16 mouse cellular contexts compared by ENCODE assay signal in genomic region chr19:14373996-14374395, GRCm38 (mm10).
"Had no signal": no experiment of that assay in that cellular context is flagged by ENCODE, and none has a peak within 500 bp of the region (broad histone marks: within the 10 kb centered on the region; RNA-seq: fewer than 3 reads in every experiment).

No protein-coding gene starts in this region.

- H3K27me3 ChIP-seq: lung, embryonic 15.5 days; neural tube, embryonic 12.5 days; stomach, embryonic 15.5 days had no signal

- H3K27ac ChIP-seq: lung, embryonic 15.5 days; macrophage; midbrain, embryonic 12.5 days; midbrain, embryonic 15.5 days; neural tube, embryonic 12.5 days; stomach, embryonic 15.5 days; stomach, postnatal 0 days had no signal

- H3K4me1 ChIP-seq: lung, embryonic 15.5 days; megakaryocyte, embryonic 14.5 days; stomach, embryonic 15.5 days had no signal

- H3K9ac ChIP-seq: lung, embryonic 15.5 days; midbrain, embryonic 12.5 days; midbrain, embryonic 15.5 days; neural tube, embryonic 12.5 days; stomach, embryonic 15.5 days had no signal

- H3K9me3 ChIP-seq: lung, embryonic 15.5 days; megakaryocyte, embryonic 14.5 days; midbrain, embryonic 12.5 days; midbrain, embryonic 15.5 days; neural tube, embryonic 12.5 days; stomach, embryonic 15.5 days had no signal

- H3K4me3 ChIP-seq: lung, embryonic 15.5 days; megakaryocyte, embryonic 14.5 days; midbrain, embryonic 12.5 days; midbrain, embryonic 15.5 days; neural tube, embryonic 12.5 days; stomach, embryonic 15.5 days had no signal

- DNase-seq: lung, adult 2 months; lung, postnatal 14 days; lung, postnatal 36 days; right cerebral cortex, postnatal 14 days; thymus, adult 2 months; thymus, postnatal 25 days; thymus, postnatal 4 days had no signal

- ATAC-seq: lung, postnatal 0 days; midbrain, embryonic 15.5 days had no signal

- H3K4me2 ChIP-seq: lung, embryonic 15.5 days; midbrain, embryonic 12.5 days; midbrain, embryonic 15.5 days; neural tube, embryonic 12.5 days; stomach, embryonic 15.5 days had no signal

- H3K36me3 ChIP-seq: lung, embryonic 15.5 days; midbrain, embryonic 12.5 days; midbrain, embryonic 15.5 days; neural tube, embryonic 12.5 days; stomach, embryonic 15.5 days had no signal
